Mouse (Mus musculus) kidney, postnatal 0 days (tissue): Measurements from ENCODE around the gene Emc8. TPM values are rescaled to one million over a fixed set of nuclear protein-coding genes. Genes with fewer than 3 reads are reported as not detected.

Experiments
- ATAC-seq: fragments of 200-750 bp; cut with Nextera tagmentation; replicated peaks from 2 replicates; pipeline ENCODE4 v1.8.0; 2017; ENCODE audit warnings: low read depth, moderate number of reproducible peaks, moderate TSS enrichment, moderate library complexity; ENCODE audit not compliant: low FRiP score
- DNase-seq: peaks from one replicate; pipeline ENCODE4 v3.0.0-alpha.2; 2016; ENCODE audit warnings: low spot score
- H3K27ac ChIP-seq: fragments of 300-500 bp; sonication (generic); 2 replicates; pipeline ENCODE4 v1.5.1; 2014; ENCODE audit warnings: mild to moderate bottlenecking
- H3K27me3 ChIP-seq: fragments of 300-500 bp; sonication (generic); 2 replicates; pipeline ENCODE4 v1.6.1; 2014; ENCODE audit warnings: low read length, mixed read lengths; ENCODE audit not compliant: insufficient read depth
- H3K36me3 ChIP-seq: fragments of 300-500 bp; sonication (generic); 2 replicates; pipeline ENCODE4 v1.6.1; 2014; ENCODE audit warnings: low read length, mixed read lengths; ENCODE audit not compliant: insufficient read depth
- H3K4me1 ChIP-seq: fragments of 300-500 bp; sonication (generic); replicated peaks from 2 replicates; pipeline ENCODE4 v1.6.1; 2014; ENCODE audit warnings: antibody characterized with exemption, low read length, mixed read lengths; ENCODE audit not compliant: insufficient read depth
- H3K4me2 ChIP-seq: fragments of 300-500 bp; sonication (generic); 2 replicates; pipeline ENCODE4 v1.6.1; 2014; ENCODE audit warnings: mild to moderate bottlenecking, low read length, moderate library complexity, mixed read lengths
- H3K4me3 ChIP-seq: fragments of 300-500 bp; sonication (generic); replicated peaks from 2 replicates; pipeline ENCODE4 v1.5.1; 2014; ENCODE audit warnings: low read depth, low read length
- H3K9ac ChIP-seq: fragments of 300-500 bp; sonication (generic); 2 replicates; pipeline ENCODE4 v1.6.1; 2014; ENCODE audit warnings: low read depth, low read length
- H3K9me3 ChIP-seq: fragments of 300-500 bp; sonication (generic); replicated peaks from 2 replicates; pipeline ENCODE4 v1.6.1; 2016; ENCODE audit warnings: low read length, inconsistent platforms, mixed read lengths
- CTCF ChIP-seq: IDR thresholded peaks from 2 replicates; pipeline ENCODE4 v1.5.1; 2016; ENCODE audit warnings: antibody characterized with exemption, low read depth, mild to moderate bottlenecking, moderate library complexity
- WGBS: fragments of 180-500 bp; shearing (Covaris S2); extraction: QIAGEN DNeasy Blood & Tissue Kit; methylation state at CpG from one replicate; pipeline ENCODE4 v1.1.7; 2014; 5-methylcytosine and 5-hydroxymethylcytosine counted together
- polyA plus RNA-seq: library from polyadenylated mRNA; unstranded; fragments of >200 nt; fragmentation: Nextera tagmentation; extraction: Ambion mirVana; gene quantifications from 2 replicates; pipeline ENCODE4 v1.2.1, GENCODE M21; 2015

The Emc8 gene
- 210 and 213 TPM in 2 replicates for polyA plus RNA-seq

GRCm38 (mm10) chr8:120668374-120668905 is at the start of gene Emc8:
TSS of gene Emc8 (minus strand) at chr8:120668573.
- DNase-seq = peak; percentile 11
- Histone ChIP-seq H3K9me3 (no peaks in the 10 kb centered on the region), H3K9ac (peak within 1 kb of the TSS; percentile 96), H3K4me2 (peak within 1 kb of the TSS; percentile 92), H3K4me3 (peak within 1 kb of the TSS; percentile 88), H3K36me3 (peaks cover 32% of the 10 kb centered on the region), H3K4me1 (peaks cover 21% of the 10 kb centered on the region; the same call in 1 of the 2 replicates), H3K27me3 (no peaks in the 10 kb centered on the region), H3K27ac (peak within 1 kb of the TSS; percentile 90)
- no peak for TF ChIP-seq CTCF
- ATAC-seq = no peak; the same call in 1 of the 2 replicates
- WGBS = 0% methylated on average over 37 of the region's 51 CpGs

DNA sequence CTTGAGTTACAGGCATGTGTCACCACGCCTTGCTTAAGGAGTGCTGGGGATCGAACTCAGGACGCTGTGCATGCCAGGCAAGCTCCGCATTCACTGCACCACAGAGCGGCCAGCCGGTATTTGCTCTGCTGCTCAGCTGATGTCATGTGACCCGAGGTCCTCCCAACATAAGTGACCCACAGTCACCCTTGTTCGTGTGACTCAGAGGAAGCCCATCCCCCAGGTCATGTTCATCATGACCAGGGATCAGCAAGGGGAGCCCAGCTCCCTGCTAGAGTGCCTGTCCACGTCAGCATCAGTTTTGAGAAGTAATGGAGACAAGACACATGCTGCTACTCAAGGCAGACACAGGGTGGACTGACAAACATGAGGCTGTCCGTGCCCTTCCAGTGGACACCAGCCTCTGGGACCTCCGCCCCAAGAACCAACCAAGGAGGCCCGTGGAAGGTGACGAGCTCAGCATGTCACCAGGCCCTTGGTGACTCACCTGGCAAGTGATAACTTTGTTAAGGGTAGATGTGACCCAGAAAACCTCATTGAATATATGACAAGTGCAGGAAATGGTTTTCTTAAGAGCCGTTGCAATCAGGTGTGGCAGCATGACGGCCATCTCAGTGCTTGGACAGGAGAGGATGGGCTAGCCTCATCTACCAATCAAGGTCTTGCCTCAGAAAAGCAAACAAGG is 47.8 kb upstream of the Emc8 start:
- Histone ChIP-seq H3K4me1 (no peaks in the 10 kb centered on the region), H3K4me2 (no peak overlapping the region), H3K4me3 (no peak overlapping the region), H3K36me3 (no peaks in the 10 kb centered on the region), H3K9me3 (no peaks in the 10 kb centered on the region), H3K27me3 (no peaks in the 10 kb centered on the region), H3K9ac (no peak overlapping the region), H3K27ac (0 out of 2 replicates have a peak overlapping the region, but pooled peaks have one; percentile 1)
- DNase-seq = no peak
- no peak for TF ChIP-seq CTCF
- ATAC-seq = 0 out of 2 replicates have a peak, but pooled peaks have one; percentile 36
- 77% methylated on average over 15 of the region's 15 CpGs for WGBS

DNA sequence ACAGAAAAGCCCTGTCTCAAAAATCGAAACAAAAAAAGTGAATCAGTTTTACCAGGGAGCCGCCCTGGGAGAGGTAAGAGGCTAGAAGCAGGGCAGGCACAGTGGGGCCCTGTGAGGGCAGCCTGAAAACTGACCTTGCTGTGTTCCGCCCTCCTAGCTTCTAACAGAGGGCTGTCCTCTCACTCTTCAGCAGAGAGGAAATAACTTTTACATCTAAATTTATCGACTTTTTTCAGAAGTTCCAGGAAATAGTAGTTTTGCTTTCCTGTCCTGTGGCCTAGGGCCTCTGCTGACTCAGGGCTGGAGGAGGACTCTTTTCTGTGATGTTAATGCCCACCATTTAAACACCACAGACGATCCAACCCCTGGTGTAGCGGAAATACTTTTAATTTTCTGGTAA is 46.8 kb upstream of the Emc8 start:
- H3K9ac ChIP-seq = no peak overlapping the region
- H3K27me3 ChIP-seq = no peaks in the 10 kb centered on the region
- ATAC-seq (no peak), DNase-seq (peak; percentile 68)
- no peaks in the 10 kb centered on the region for H3K9me3 ChIP-seq
- H3K27ac ChIP-seq = peak overlapping the region; percentile 1; the same call in 1 of the 2 replicates
- no peaks in the 10 kb centered on the region for H3K4me1 ChIP-seq
- H3K4me2 ChIP-seq = no peak overlapping the region
- H3K36me3 ChIP-seq = no peaks in the 10 kb centered on the region
- 59% methylated on average over 6 of the region's 6 CpGs for WGBS
- no peak for TF ChIP-seq CTCF
- H3K4me3 ChIP-seq = no peak overlapping the region

- no peaks in the 10 kb centered on the region for H3K4me1 ChIP-seq
- H3K9me3 ChIP-seq = no peaks in the 10 kb centered on the region
- H3K36me3 ChIP-seq = no peaks in the 10 kb centered on the region
- no peak overlapping the region for H3K9ac ChIP-seq
- no peak overlapping the region for H3K4me3 ChIP-seq
- no peak for TF ChIP-seq CTCF
- no peak overlapping the region for H3K27ac ChIP-seq
- H3K4me2 ChIP-seq = no peak overlapping the region
- DNase-seq = no peak
- 62% methylated on average over 10 of the region's 10 CpGs for WGBS
- ATAC-seq = no peak
- no peaks in the 10 kb centered on the region for H3K27me3 ChIP-seq
These were observed 40.8 kb upstream of the Emc8 start for GRCm38 (mm10) chr8:120709176-120709575.

- no peak for TF ChIP-seq CTCF
- Histone ChIP-seq H3K9me3 (no peaks in the 10 kb centered on the region), H3K27ac (no peak overlapping the region), H3K4me2 (no peak overlapping the region), H3K9ac (no peak overlapping the region), H3K36me3 (no peaks in the 10 kb centered on the region), H3K4me3 (no peak overlapping the region), H3K27me3 (no peaks in the 10 kb centered on the region), H3K4me1 (no peaks in the 10 kb centered on the region)
- ATAC-seq (no peak), DNase-seq (no peak)
- 72% methylated on average over 3 of the region's 3 CpGs for WGBS
These were observed 37.8 kb upstream of the Emc8 start for GRCm38 (mm10) chr8:120706193-120706592.

DNA sequence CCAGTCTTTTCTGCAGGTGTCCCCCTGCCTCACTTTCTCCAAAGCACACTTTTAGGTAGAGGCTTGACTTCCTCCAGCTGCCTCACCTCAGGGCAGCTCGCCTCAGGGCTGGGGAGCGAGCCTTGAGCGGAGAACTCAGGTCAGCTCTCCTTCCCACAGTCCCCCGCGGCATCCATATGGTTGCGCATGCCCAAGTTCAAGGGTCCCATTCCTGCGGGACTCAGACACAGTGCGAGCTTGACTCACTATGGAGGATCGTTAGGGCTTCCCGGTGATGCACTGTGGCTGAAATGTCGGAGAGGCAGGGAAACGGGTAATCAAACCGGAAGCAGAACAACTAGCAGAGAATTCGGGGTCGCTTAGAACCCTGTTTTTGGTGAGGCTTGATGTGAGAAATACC is 36.8 kb upstream of the Emc8 start:
- no peak overlapping the region for H3K9ac ChIP-seq
- no peaks in the 10 kb centered on the region for H3K27me3 ChIP-seq
- H3K4me1 ChIP-seq = no peaks in the 10 kb centered on the region
- no peak for TF ChIP-seq CTCF
- DNase-seq = no peak
- H3K27ac ChIP-seq = no peak overlapping the region
- no peak for ATAC-seq
- no peak overlapping the region for H3K4me2 ChIP-seq
- no peak overlapping the region for H3K4me3 ChIP-seq
- H3K9me3 ChIP-seq = no peaks in the 10 kb centered on the region
- 65% methylated on average over 15 of the region's 15 CpGs for WGBS
- H3K36me3 ChIP-seq = no peaks in the 10 kb centered on the region
